Mouse (Mus musculus): Measurements from ENCODE around the gene Rims4. TPM values are rescaled to one million over a fixed set of nuclear protein-coding genes. Genes with fewer than 3 reads are reported as not detected.

Rims4 gene
- polyA plus RNA-seq, 1 experiment from 2014 or later, result 0.53 TPM

- no peak for TF ChIP-seq CTCF (IDR thresholded peaks at IDR 0.05; ENCODE audit: low read depth)
- H3K36me3 ChIP-seq (ENCODE audit: control insufficient read depth, insufficient read depth), result no peaks in the 10 kb centered on the region
- H3K9ac ChIP-seq (ENCODE audit: low read depth, low read length), result no peak overlapping the region
- no peak overlapping the region for H3K4me2 ChIP-seq (replicated peaks; ENCODE audit: low read depth)
- no peaks in the 10 kb centered on the region for H3K9me3 ChIP-seq (ENCODE audit: control insufficient read depth)
- ATAC-seq, result no peak
- no peak overlapping the region for H3K27ac ChIP-seq (ENCODE audit: low read depth, low read length)
- no peak overlapping the region for H3K4me3 ChIP-seq (ENCODE audit: low read depth, low read length)
- H3K27me3 ChIP-seq (replicated peaks; ENCODE audit: control insufficient read depth, insufficient read depth, low read length), result no peaks in the 10 kb centered on the region
- H3K4me1 ChIP-seq (replicated peaks; ENCODE audit: control insufficient read depth, insufficient read depth, low read length), result no peaks in the 10 kb centered on the region
- 77% methylated on average over 6 of the region's 6 CpGs for WGBS
Measured at GRCm38 (mm10) chr2:163880891-163881290, 37.6 kb downstream of the Rims4 start.

- H3K27ac ChIP-seq (ENCODE audit: low read depth, low read length), result no peak overlapping the region
- no peaks in the 10 kb centered on the region for H3K36me3 ChIP-seq (ENCODE audit: control insufficient read depth, insufficient read depth)
- no peak overlapping the region for H3K4me3 ChIP-seq (ENCODE audit: low read depth, low read length)
- no peak for ATAC-seq
- H3K4me2 ChIP-seq (replicated peaks; ENCODE audit: low read depth), result no peak overlapping the region
- 69% methylated on average over 14 of the region's 14 CpGs for WGBS
- H3K9ac ChIP-seq (ENCODE audit: low read depth, low read length), result no peak overlapping the region
- H3K4me1 ChIP-seq (replicated peaks; ENCODE audit: control insufficient read depth, insufficient read depth, low read length), result no peaks in the 10 kb centered on the region
- no peak for TF ChIP-seq CTCF (IDR thresholded peaks at IDR 0.05; ENCODE audit: low read depth)
- H3K9me3 ChIP-seq (ENCODE audit: control insufficient read depth), result no peaks in the 10 kb centered on the region
- H3K27me3 ChIP-seq (replicated peaks; ENCODE audit: control insufficient read depth, insufficient read depth, low read length), result no peaks in the 10 kb centered on the region
Measured at GRCm38 (mm10) chr2:163876830-163877498, 41.5 kb downstream of the Rims4 start.

- Histone ChIP-seq H3K36me3 (ENCODE audit: control insufficient read depth, insufficient read depth) (no peaks in the 10 kb centered on the region), H3K4me1 (replicated peaks; ENCODE audit: control insufficient read depth, insufficient read depth, low read length) (no peaks in the 10 kb centered on the region), H3K27ac (ENCODE audit: low read depth, low read length) (no peak overlapping the region), H3K27me3 (replicated peaks; ENCODE audit: control insufficient read depth, insufficient read depth, low read length) (no peaks in the 10 kb centered on the region), H3K9me3 (ENCODE audit: control insufficient read depth) (no peaks in the 10 kb centered on the region), H3K9ac (ENCODE audit: low read depth, low read length) (no peak overlapping the region), H3K4me2 (replicated peaks; ENCODE audit: low read depth) (no peak overlapping the region), H3K4me3 (ENCODE audit: low read depth, low read length) (no peak overlapping the region)
- TF ChIP-seq CTCF (IDR thresholded peaks at IDR 0.05; ENCODE audit: low read depth), result no peak
- ATAC-seq, result no peak
- 72% methylated on average over 7 of the region's 7 CpGs for WGBS
Measured at GRCm38 (mm10) chr2:163875484-163875883, 43.0 kb downstream of the Rims4 start.

- Histone ChIP-seq H3K9me3 (ENCODE audit: control insufficient read depth) (no peaks in the 10 kb centered on the region), H3K4me3 (ENCODE audit: low read depth, low read length) (no peak overlapping the region), H3K9ac (ENCODE audit: low read depth, low read length) (no peak overlapping the region), H3K27me3 (replicated peaks; ENCODE audit: control insufficient read depth, insufficient read depth, low read length) (no peaks in the 10 kb centered on the region), H3K4me2 (replicated peaks; ENCODE audit: low read depth) (no peak overlapping the region), H3K27ac (ENCODE audit: low read depth, low read length) (no peak overlapping the region), H3K4me1 (replicated peaks; ENCODE audit: control insufficient read depth, insufficient read depth, low read length) (no peaks in the 10 kb centered on the region), H3K36me3 (ENCODE audit: control insufficient read depth, insufficient read depth) (no peaks in the 10 kb centered on the region)
- no peak for ATAC-seq
- TF ChIP-seq CTCF (IDR thresholded peaks at IDR 0.05; ENCODE audit: low read depth), result no peak
- WGBS, result 45% methylated on average over 5 of the region's 5 CpGs
Measured at GRCm38 (mm10) chr2:163874877-163875276, 43.6 kb downstream of the Rims4 start.

GRCm38 (mm10) chr2:163871906-163872305 lies 46.6 kb downstream of the Rims4 start:
- ATAC-seq, result no peak
- H3K27ac ChIP-seq (ENCODE audit: low read depth, low read length), result no peak overlapping the region
- WGBS, result 45% methylated on average over 3 of the region's 3 CpGs

GRCm38 (mm10) chr2:163871266-163871665 lies 47.2 kb downstream of the Rims4 start:
- Histone ChIP-seq H3K4me2 (replicated peaks; ENCODE audit: low read depth) (no peak overlapping the region), H3K4me1 (replicated peaks; ENCODE audit: control insufficient read depth, insufficient read depth, low read length) (no peaks in the 10 kb centered on the region), H3K27me3 (replicated peaks; ENCODE audit: control insufficient read depth, insufficient read depth, low read length) (no peaks in the 10 kb centered on the region), H3K4me3 (ENCODE audit: low read depth, low read length) (no peak overlapping the region), H3K36me3 (ENCODE audit: control insufficient read depth, insufficient read depth) (no peaks in the 10 kb centered on the region), H3K9me3 (ENCODE audit: control insufficient read depth) (no peaks in the 10 kb centered on the region), H3K9ac (ENCODE audit: low read depth, low read length) (no peak overlapping the region), H3K27ac (ENCODE audit: low read depth, low read length) (no peak overlapping the region)
- 94% methylated on average over 4 of the region's 4 CpGs for WGBS
- TF ChIP-seq CTCF (IDR thresholded peaks at IDR 0.05; ENCODE audit: low read depth), result no peak
- ATAC-seq, result no peak

More at GRCm38 (mm10) chr2:163871906-163872305, 46.6 kb downstream of the Rims4 start:
- H3K4me1 ChIP-seq (replicated peaks; ENCODE audit: control insufficient read depth, insufficient read depth, low read length), result no peaks in the 10 kb centered on the region
- H3K4me2 ChIP-seq (replicated peaks; ENCODE audit: low read depth), result no peak overlapping the region
- H3K36me3 ChIP-seq (ENCODE audit: control insufficient read depth, insufficient read depth), result no peaks in the 10 kb centered on the region
- no peak overlapping the region for H3K9ac ChIP-seq (ENCODE audit: low read depth, low read length)
- H3K9me3 ChIP-seq (ENCODE audit: control insufficient read depth), result no peaks in the 10 kb centered on the region
- no peak for TF ChIP-seq CTCF (IDR thresholded peaks at IDR 0.05; ENCODE audit: low read depth)
- no peak overlapping the region for H3K4me3 ChIP-seq (ENCODE audit: low read depth, low read length)
- H3K27me3 ChIP-seq (replicated peaks; ENCODE audit: control insufficient read depth, insufficient read depth, low read length), result no peaks in the 10 kb centered on the region

All from intestine, postnatal 0 days (tissue).